ENCODE assay signal across 9 mouse cellular contexts in genomic region chr17:71980518-71981145, GRCm38 (mm10).
DNase-seq lines count a peak whose midpoint lies in the region; ATAC-seq and TF ChIP-seq lines count a peak whose summit lies in the region.
"Had no signal": no experiment of that assay in that cellular context is flagged by ENCODE, and none has a peak within 500 bp of the region (broad histone marks: within the 10 kb centered on the region; RNA-seq: fewer than 3 reads in every experiment).

No protein-coding gene starts in this region.

- TF ChIP-seq POLR2A in embryonic fibroblast, embryonic 13.5 days (IDR thresholded peaks at IDR 0.05; ENCODE audit: low read depth, low read length): no peak

- DNase-seq in left cerebral cortex, postnatal 10 days (ENCODE audit: extremely low spot score in 1 of 2, low spot score in 2 of 2): peak; percentile 17 to 26
- DNase-seq in left cerebral cortex, adult 8-10 months (ENCODE audit: low spot score in 2 of 2): no peak
- no peak for DNase-seq in urinary bladder, postnatal 4 days (ENCODE audit: low spot score in 2 of 2)
- no peak for DNase-seq in right cerebral cortex, postnatal 14 days
- no peak for DNase-seq in layer of hippocampus, adult 2 months (ENCODE audit: low spot score in 2 of 2)

- no peaks in the 10 kb centered on the region for H3K27me3 ChIP-seq in kidney, embryonic 14.5 days (ENCODE audit: control insufficient read depth, insufficient read depth, low read length)
- no peaks in the 10 kb centered on the region for H3K27me3 ChIP-seq in neural tube, embryonic 15.5 days (replicated peaks)
- H3K27me3 ChIP-seq: heart, embryonic 15.5 days had no signal

- no peak; the same call in 1 of the 2 replicates for ATAC-seq in kidney, embryonic 14.5 days (ENCODE audit: low FRiP score, low TSS enrichment)
- ATAC-seq in neural tube, embryonic 15.5 days (ENCODE audit: low FRiP score): peak; percentile 86

- TF ChIP-seq CTCF in embryonic fibroblast, embryonic 13.5 days (IDR thresholded peaks at IDR 0.05; ENCODE audit: borderline replicate concordance, insufficient read depth, low read length): no peak
- no peak for TF ChIP-seq CTCF in layer of hippocampus, adult 2 months (conservative IDR thresholded peaks at IDR 0.05)

- H3K4me2 ChIP-seq in kidney, embryonic 14.5 days (replicated peaks; ENCODE audit: low read depth, low read length): no peak overlapping the region
- no peak overlapping the region for H3K4me2 ChIP-seq in neural tube, embryonic 15.5 days
- H3K4me2 ChIP-seq: heart, embryonic 15.5 days had no signal

- H3K36me3 ChIP-seq in kidney, embryonic 14.5 days (ENCODE audit: control insufficient read depth, insufficient read depth, low read length): no peaks in the 10 kb centered on the region
- H3K36me3 ChIP-seq in neural tube, embryonic 15.5 days: no peaks in the 10 kb centered on the region
- H3K36me3 ChIP-seq: heart, embryonic 15.5 days had no signal

- 36% methylated on average over 3 of the region's 3 CpGs for WGBS in kidney, embryonic 14.5 days
- WGBS in neural tube, embryonic 15.5 days: 19% methylated on average over 3 of the region's 3 CpGs

- H3K27ac ChIP-seq in embryonic fibroblast, embryonic 13.5 days (ENCODE audit: insufficient read depth, low read length): peak overlapping the region; percentile 85
- peak overlapping the region; percentile 37; the same call in 1 of the 2 replicates for H3K27ac ChIP-seq in kidney, embryonic 14.5 days (ENCODE audit: low read depth, low read length)
- peak overlapping the region; percentile 72 for H3K27ac ChIP-seq in neural tube, embryonic 15.5 days (replicated peaks)
- H3K27ac ChIP-seq in layer of hippocampus, adult 2 months: no peak overlapping the region
- H3K27ac ChIP-seq: heart, embryonic 15.5 days had no signal

- H3K4me1 ChIP-seq in embryonic fibroblast, embryonic 13.5 days (ENCODE audit: control insufficient read depth, insufficient read depth, low read length): peaks cover 13% of the 10 kb centered on the region
- peaks cover 8% of the 10 kb centered on the region; the same call in 1 of the 2 replicates for H3K4me1 ChIP-seq in kidney, embryonic 14.5 days (ENCODE audit: control insufficient read depth, insufficient read depth, low read length)
- peaks cover 16% of the 10 kb centered on the region for H3K4me1 ChIP-seq in neural tube, embryonic 15.5 days
- H3K4me1 ChIP-seq: heart, embryonic 15.5 days had no signal

- intact Hi-C loops in left cerebral cortex, postnatal 10 days (cut with DNase I): no loop called here

- no peak overlapping the region for H3K4me3 ChIP-seq in embryonic fibroblast, embryonic 13.5 days (ENCODE audit: insufficient read depth, low read length)
- no peak overlapping the region for H3K4me3 ChIP-seq in kidney, embryonic 14.5 days (ENCODE audit: low read length)
- H3K4me3 ChIP-seq in neural tube, embryonic 15.5 days (replicated peaks): no peak overlapping the region
- H3K4me3 ChIP-seq in layer of hippocampus, adult 2 months: no peak overlapping the region
- H3K4me3 ChIP-seq: heart, embryonic 15.5 days had no signal

- H3K9ac ChIP-seq in kidney, embryonic 14.5 days (ENCODE audit: low read depth, low read length): no peak overlapping the region
- no peak overlapping the region for H3K9ac ChIP-seq in neural tube, embryonic 15.5 days (replicated peaks)
- H3K9ac ChIP-seq: heart, embryonic 15.5 days had no signal

- no peaks in the 10 kb centered on the region for H3K9me3 ChIP-seq in kidney, embryonic 14.5 days (ENCODE audit: control insufficient read depth, low read length)
- H3K9me3 ChIP-seq in neural tube, embryonic 15.5 days (replicated peaks): no peaks in the 10 kb centered on the region
- H3K9me3 ChIP-seq: heart, embryonic 15.5 days had no signal

Comparison
In these comparisons a context has a peak if more than half of its experiments do, and no peak if none do; other contexts are left out.
1. DNase-seq: peak in left cerebral cortex, postnatal 10 days (2 of 2); none in left cerebral cortex, adult 8-10 months (0 of 2), urinary bladder, postnatal 4 days (0 of 2), right cerebral cortex, postnatal 14 days (single experiment) and layer of hippocampus, adult 2 months (0 of 2).